Mouse (Mus musculus) bone marrow, adult 2 months (tissue): ENCODE results near the gene Zic3. TPM values are rescaled to one million over a fixed set of nuclear protein-coding genes. Genes with fewer than 3 reads are reported as not detected.

Experiments
- H3K27ac ChIP-seq: fragments of 200-500 bp; 2 replicates; pipeline ENCODE4 v1.5.1; 2012; ENCODE audit warnings: low read depth, mild to moderate bottlenecking, control low read depth, inconsistent platforms, low read length; ENCODE audit not compliant: control insufficient read depth, poor library complexity, insufficient read depth
- H3K4me1 ChIP-seq: fragments of 200-500 bp; 2 replicates; pipeline ENCODE4 v1.6.1; 2011; ENCODE audit warnings: low read length; ENCODE audit not compliant: control insufficient read depth, insufficient read depth
- H3K4me3 ChIP-seq: fragments of 200-500 bp; replicated peaks from 2 replicates; pipeline ENCODE3; 2011; ENCODE audit warnings: mild to moderate bottlenecking, low read depth, low read length, control low read depth; ENCODE audit not compliant: control insufficient read depth
- CTCF ChIP-seq: fragments of 200-500 bp; IDR thresholded peaks from 2 replicates; pipeline ENCODE4 v1.5.1; 2011; ENCODE audit warnings: low read length, control low read depth; ENCODE audit not compliant: control insufficient read depth, insufficient read depth
- POLR2A ChIP-seq: fragments of 200-500 bp; IDR thresholded peaks from 2 replicates; pipeline ENCODE4 v1.6.1; 2011; ENCODE audit warnings: low read depth, mild to moderate bottlenecking, control low read depth, low read length, borderline replicate concordance; ENCODE audit not compliant: control insufficient read depth
- WGBS: fragments of 180-500 bp; shearing (Covaris S2); methylation state at CpG from one replicate; pipeline ENCODE4 v1.1.7; 2018; 5-methylcytosine and 5-hydroxymethylcytosine counted together
- polyA plus RNA-seq: library from polyadenylated mRNA; stranded (reverse); fragments of >200 nt; gene quantifications from 2 replicates; pipeline ENCODE4 v1.2.4, GENCODE M21; 2011; ENCODE audit warnings: low replicate concordance; ENCODE audit not compliant: missing spikeins, insufficient read depth, insufficient read length

Gene Zic3
- polyA plus RNA-seq, 1 experiment, result 1.8 TPM

GRCm38 (mm10) chrX:58019257-58019953 lies 3.1 kb upstream of the Zic3 start:
- no peaks in the 10 kb centered on the region for H3K4me1 ChIP-seq
- no peak for TF ChIP-seq CTCF
- TF ChIP-seq POLR2A, result no peak
- 15% methylated on average over 33 of the region's 33 CpGs for WGBS
- no peak overlapping the region for H3K4me3 ChIP-seq
- H3K27ac ChIP-seq, result no peak overlapping the region

- WGBS, result 21% methylated on average over 9 of the region's 9 CpGs
- no peaks in the 10 kb centered on the region for H3K4me1 ChIP-seq
- TF ChIP-seq CTCF, result no peak
- no peak for TF ChIP-seq POLR2A
- no peak overlapping the region for H3K4me3 ChIP-seq
- no peak overlapping the region for H3K27ac ChIP-seq
Observed at GRCm38 (mm10) chrX:58027631-58028030, 5.1 kb downstream of the Zic3 start.

- Histone ChIP-seq H3K4me1 (no peaks in the 10 kb centered on the region), H3K4me3 (no peak overlapping the region), H3K27ac (no peak overlapping the region)
- TF ChIP-seq POLR2A, result no peak
- WGBS, result 10% methylated on average over 16 of the region's 16 CpGs
Observed at GRCm38 (mm10) chrX:58028082-58028481, 5.6 kb downstream of the Zic3 start.

GRCm38 (mm10) chrX:58028858-58029257 lies 6.4 kb downstream of the Zic3 start:
- TF ChIP-seq CTCF (no peak), POLR2A (no peak)
- WGBS, result 17% methylated on average over 8 of the region's 8 CpGs
- H3K27ac ChIP-seq, result no peak overlapping the region
- H3K4me1 ChIP-seq, result no peaks in the 10 kb centered on the region
- no peak overlapping the region for H3K4me3 ChIP-seq

- no peak for TF ChIP-seq CTCF
- no peak for TF ChIP-seq POLR2A
- WGBS, result 15% methylated on average over 48 of the region's 48 CpGs
- no peak overlapping the region for H3K27ac ChIP-seq
- no peak overlapping the region for H3K4me3 ChIP-seq
- no peaks in the 10 kb centered on the region for H3K4me1 ChIP-seq
Observed at GRCm38 (mm10) chrX:58030100-58030834, 7.8 kb downstream of the Zic3 start.

GRCm38 (mm10) chrX:58030835-58031670 lies 8.6 kb downstream of the Zic3 start:
- Histone ChIP-seq H3K27ac (no peak overlapping the region), H3K4me3 (no peak overlapping the region), H3K4me1 (no peaks in the 10 kb centered on the region)
- TF ChIP-seq CTCF (no peak), POLR2A (no peak)
- WGBS, result 14% methylated on average over 54 of the region's 56 CpGs

- no peak overlapping the region; the same call in 1 of the 2 replicates for H3K27ac ChIP-seq
- no peaks in the 10 kb centered on the region for H3K4me1 ChIP-seq
- no peak for TF ChIP-seq CTCF
- TF ChIP-seq POLR2A, result no peak
- WGBS, result 22% methylated on average over 56 of the region's 56 CpGs
- no peak overlapping the region for H3K4me3 ChIP-seq
Observed at GRCm38 (mm10) chrX:58031671-58032605, 9.4 kb downstream of the Zic3 start.
